6 mouse cellular contexts compared by ENCODE assay signal in the genomic region with DNA sequence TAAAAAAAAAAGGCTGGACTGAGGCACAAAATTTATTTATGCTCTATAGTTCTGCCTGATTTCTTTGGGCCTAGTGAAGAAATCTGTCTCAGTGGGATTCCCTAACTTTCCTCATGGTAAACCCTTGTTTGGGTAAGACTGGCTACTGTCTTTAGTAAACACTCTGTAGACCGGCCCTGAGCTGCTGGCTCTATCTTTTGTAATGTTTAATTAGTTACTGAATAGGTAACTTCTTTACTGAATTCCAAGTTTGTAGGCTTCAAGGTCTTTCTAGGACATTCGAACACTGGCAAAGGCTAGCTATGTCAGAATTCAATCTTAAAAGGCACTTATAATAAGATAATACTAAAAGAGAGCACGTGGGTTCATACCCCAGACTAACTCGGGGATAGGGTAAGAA.
A peak's percentile ranks its signal among the peaks of the same experiment; 100 is the strongest.
DNase-seq lines count a peak whose midpoint lies in the region; ATAC-seq and TF ChIP-seq lines count a peak whose summit lies in the region.
"Not testable (repeated sequence)": the region's sequence is repeated elsewhere in the genome, so short reads cannot be mapped to it uniquely, and the experiment has no call there.

No protein-coding gene starts in this region.

- 80% methylated on average over 4 of the region's 4 CpGs for WGBS in kidney, postnatal 0 days

- not testable (repeated sequence) for H3K36me3 ChIP-seq in ES-Bruce4 (ENCODE audit: control insufficient read depth, insufficient read depth, low read length, poor library complexity, severe bottlenecking); kidney, postnatal 0 days (ENCODE audit: insufficient read depth, low read length)

- peak overlapping the region; percentile 69 for H3K27ac ChIP-seq in ES-Bruce4 (ENCODE audit: insufficient read depth, low read length)
- not testable (repeated sequence) for H3K27ac ChIP-seq in kidney, postnatal 0 days

- ATAC-seq in kidney, postnatal 0 days (replicated peaks; ENCODE audit: low FRiP score, low read depth), result 0 out of 2 replicates have a peak, but pooled peaks have one; percentile 52

- TF ChIP-seq CTCF in ES-Bruce4 (IDR thresholded peaks at IDR 0.05; ENCODE audit: low read depth, low read length); kidney, postnatal 0 days (IDR thresholded peaks at IDR 0.05; ENCODE audit: low read depth): not testable (repeated sequence)

- H3K4me2 ChIP-seq in kidney, postnatal 0 days (ENCODE audit: low read length), result not testable (repeated sequence)

- not testable (repeated sequence) for H3K9ac ChIP-seq in ES-Bruce4 (ENCODE audit: low read depth, poor library complexity, severe bottlenecking); kidney, postnatal 0 days (ENCODE audit: low read depth, low read length)

- TF ChIP-seq POLR2A in ES-Bruce4 (IDR thresholded peaks at IDR 0.05; ENCODE audit: insufficient read depth, low read length), result not testable (repeated sequence)

- peaks cover 45% of the 10 kb centered on the region for H3K9me3 ChIP-seq in ES-Bruce4 (replicated peaks; ENCODE audit: control insufficient read depth, insufficient read depth, low read length, poor library complexity, severe bottlenecking)
- not testable (repeated sequence) for H3K9me3 ChIP-seq in kidney, postnatal 0 days (replicated peaks; ENCODE audit: low read length)

- TF ChIP-seq EP300 in ES-Bruce4 (IDR thresholded peaks at IDR 0.05; ENCODE audit: insufficient read depth, low read depth, low read length), result not testable (repeated sequence)

- peak; percentile 27 for DNase-seq in R1 (ENCODE audit: low read depth, low spot score)
- DNase-seq in kidney, adult 11 months, result peak; percentile 37
- DNase-seq in kidney, adult 8-10 months, result peak; percentile 23 to 46
- DNase-seq in kidney, postnatal 0 days (ENCODE audit: low spot score), result not testable (repeated sequence)
- peak; percentile 18 to 42 for DNase-seq in kidney, postnatal 36 days

- not testable (repeated sequence) for H3K27me3 ChIP-seq in ES-Bruce4 (ENCODE audit: control insufficient read depth, insufficient read depth, low read length, poor library complexity, severe bottlenecking); kidney, postnatal 0 days (ENCODE audit: insufficient read depth, low read length)

- not testable (repeated sequence) for H3K4me3 ChIP-seq in ES-Bruce4 (ENCODE audit: low read depth, low read length); kidney, postnatal 0 days (replicated peaks; ENCODE audit: low read depth, low read length)

- H3K4me1 ChIP-seq in ES-Bruce4 (ENCODE audit: control insufficient read depth, insufficient read depth, low read length); kidney, postnatal 0 days (replicated peaks; ENCODE audit: insufficient read depth, low read length): not testable (repeated sequence)
